Mouse (Mus musculus) intestine, embryonic 14.5 days (tissue): Measurements from ENCODE around the gene Rufy2. TPM values are rescaled to one million over a fixed set of nuclear protein-coding genes. Genes with fewer than 3 reads are reported as not detected.
"Not testable (repeated sequence)": the region's sequence is repeated elsewhere in the genome, so short reads cannot be mapped to it uniquely, and the experiment has no call there.

Source experiments
- ATAC-seq: fragments of 200-750 bp; cut with Nextera tagmentation; replicated peaks from 2 replicates; pipeline ENCODE4 v1.8.0; 2017; ENCODE audit warnings: low read depth, moderate number of reproducible peaks, moderate TSS enrichment, moderate library complexity; ENCODE audit not compliant: low FRiP score, low TSS enrichment
- DNase-seq: peaks from one replicate; pipeline ENCODE4 v3.0.0-alpha.2; 2018; ENCODE audit warnings: low spot score
- H3K27ac ChIP-seq: fragments of 300-500 bp; sonication (generic); 2 replicates; pipeline ENCODE4 v1.5.1; 2014; ENCODE audit warnings: low read depth, mild to moderate bottlenecking, control low read depth
- H3K27me3 ChIP-seq: fragments of 300-500 bp; sonication (generic); replicated peaks from 2 replicates; pipeline ENCODE4 v1.6.1; 2014; ENCODE audit warnings: low read length, control low read depth; ENCODE audit not compliant: control insufficient read depth, insufficient read depth
- H3K36me3 ChIP-seq: fragments of 300-500 bp; sonication (generic); 2 replicates; pipeline ENCODE4 v1.6.1; 2014; ENCODE audit warnings: low read length, control low read depth; ENCODE audit not compliant: control insufficient read depth, insufficient read depth
- H3K4me1 ChIP-seq: fragments of 300-500 bp; sonication (generic); replicated peaks from 2 replicates; pipeline ENCODE4 v1.6.1; 2014; ENCODE audit warnings: low read length, control low read depth, mixed read lengths; ENCODE audit not compliant: control insufficient read depth, insufficient read depth
- H3K4me2 ChIP-seq: fragments of 300-500 bp; sonication (generic); 2 replicates; pipeline ENCODE4 v1.6.1; 2014; ENCODE audit warnings: low read length
- H3K4me3 ChIP-seq: fragments of 300-500 bp; sonication (generic); 2 replicates; pipeline ENCODE4 v1.5.1; 2014; ENCODE audit warnings: low read depth, low read length, control low read depth, mixed read lengths
- H3K9ac ChIP-seq: fragments of 300-500 bp; sonication (generic); 2 replicates; pipeline ENCODE4 v1.6.1; 2014; ENCODE audit warnings: mild to moderate bottlenecking, low read length
- H3K9me3 ChIP-seq: fragments of 300-500 bp; sonication (generic); 2 replicates; pipeline ENCODE4 v1.6.1; 2016; ENCODE audit warnings: low read length, control low read depth; ENCODE audit not compliant: control insufficient read depth
- WGBS: fragments of 180-500 bp; shearing (Covaris S2); extraction: QIAGEN DNeasy Blood & Tissue Kit; methylation state at CpG from one replicate; pipeline ENCODE4 v1.1.7; 2014; 5-methylcytosine and 5-hydroxymethylcytosine counted together
- polyA plus RNA-seq: library from polyadenylated mRNA; unstranded; fragments of >200 nt; fragmentation: Nextera tagmentation; extraction: Ambion mirVana; gene quantifications from 2 replicates; pipeline ENCODE4 v1.2.1, GENCODE M21; 2014

The Rufy2 gene
- polyA plus RNA-seq, 1 experiment from 2014 or later: 20.0 TPM

DNA sequence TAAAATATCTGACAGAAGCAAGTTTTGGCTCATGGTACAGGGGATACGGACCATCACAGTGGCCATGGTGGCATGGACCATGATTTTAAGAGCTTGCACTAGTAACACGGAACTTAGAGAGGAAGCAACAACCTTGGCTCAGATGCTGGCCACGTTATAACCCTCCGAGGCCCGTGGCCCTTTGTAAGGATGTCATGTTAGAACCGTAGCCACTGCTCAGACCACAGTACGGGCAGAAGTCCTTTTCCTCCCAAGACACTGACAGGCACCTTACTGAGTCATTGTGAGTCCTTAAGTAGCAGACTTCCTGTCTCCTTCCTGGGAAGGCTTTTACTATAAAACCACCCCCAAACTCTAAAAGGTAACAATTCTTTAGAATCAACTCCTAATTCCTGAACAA lies 71.2 kb downstream of the Rufy2 start:
- no peaks in the 10 kb centered on the region for H3K9me3 ChIP-seq
- H3K4me1 ChIP-seq: no peaks in the 10 kb centered on the region
- H3K27ac ChIP-seq: no peak overlapping the region
- H3K9ac ChIP-seq: no peak overlapping the region
- no peaks in the 10 kb centered on the region for H3K27me3 ChIP-seq
- WGBS: 66% methylated on average over 7 of the region's 7 CpGs
- ATAC-seq (no peak), DNase-seq (no peak)
- no peak overlapping the region for H3K4me3 ChIP-seq
- H3K36me3 ChIP-seq: no peaks in the 10 kb centered on the region
- no peak overlapping the region for H3K4me2 ChIP-seq

DNA sequence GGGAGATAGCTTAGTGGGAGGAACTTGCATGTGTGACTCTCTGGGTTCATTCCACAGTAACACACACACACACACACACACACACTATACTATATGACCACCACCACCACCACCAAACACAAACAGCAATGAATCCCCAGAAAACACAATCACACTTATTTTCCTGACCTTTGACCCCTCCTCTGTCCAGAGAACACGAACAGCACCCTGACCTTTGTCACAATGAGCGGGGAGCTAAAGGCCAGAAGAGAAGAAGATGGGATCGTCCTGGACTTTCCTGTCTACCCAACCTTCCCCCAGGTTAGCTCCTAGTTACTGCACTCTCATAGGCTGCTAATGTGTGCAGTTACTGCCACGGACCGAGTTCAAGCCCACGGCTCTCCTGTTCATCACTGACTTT lies 72.0 kb downstream of the Rufy2 start:
- no peak overlapping the region for H3K4me3 ChIP-seq
- WGBS: 76% methylated on average over 6 of the region's 6 CpGs
- DNase-seq (no peak), ATAC-seq (no peak)
- no peak overlapping the region for H3K4me2 ChIP-seq
- H3K4me1 ChIP-seq: no peaks in the 10 kb centered on the region
- no peaks in the 10 kb centered on the region for H3K27me3 ChIP-seq
- H3K36me3 ChIP-seq: no peaks in the 10 kb centered on the region
- H3K27ac ChIP-seq: no peak overlapping the region
- no peaks in the 10 kb centered on the region for H3K9me3 ChIP-seq
- H3K9ac ChIP-seq: no peak overlapping the region

DNA sequence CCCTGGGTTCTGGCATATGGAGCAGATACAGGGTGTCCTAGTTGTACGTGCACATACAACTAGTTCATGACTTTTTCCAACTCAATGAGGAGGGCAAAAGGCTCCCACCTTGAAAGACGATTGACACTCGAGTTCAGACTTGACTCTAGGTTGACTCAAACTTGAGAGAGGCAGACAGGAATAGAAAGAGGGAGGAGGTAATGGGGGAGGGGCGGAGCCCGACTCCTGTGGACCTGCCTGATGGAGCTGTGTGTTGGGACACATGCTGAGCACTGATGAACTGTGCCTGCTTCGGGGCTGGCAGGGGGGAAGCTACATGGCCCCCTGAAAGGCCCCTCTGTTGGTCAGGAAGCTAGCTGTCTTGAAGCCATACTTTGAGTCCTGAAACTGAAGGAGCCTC lies 73.0 kb downstream of the Rufy2 start:
- Histone ChIP-seq H3K9me3 (no peaks in the 10 kb centered on the region), H3K4me3 (no peak overlapping the region), H3K36me3 (no peaks in the 10 kb centered on the region), H3K9ac (no peak overlapping the region), H3K27ac (no peak overlapping the region), H3K4me1 (no peaks in the 10 kb centered on the region), H3K27me3 (no peaks in the 10 kb centered on the region), H3K4me2 (no peak overlapping the region)
- WGBS: 55% methylated on average over 6 of the region's 6 CpGs
- ATAC-seq: no peak
- DNase-seq: no peak

DNA sequence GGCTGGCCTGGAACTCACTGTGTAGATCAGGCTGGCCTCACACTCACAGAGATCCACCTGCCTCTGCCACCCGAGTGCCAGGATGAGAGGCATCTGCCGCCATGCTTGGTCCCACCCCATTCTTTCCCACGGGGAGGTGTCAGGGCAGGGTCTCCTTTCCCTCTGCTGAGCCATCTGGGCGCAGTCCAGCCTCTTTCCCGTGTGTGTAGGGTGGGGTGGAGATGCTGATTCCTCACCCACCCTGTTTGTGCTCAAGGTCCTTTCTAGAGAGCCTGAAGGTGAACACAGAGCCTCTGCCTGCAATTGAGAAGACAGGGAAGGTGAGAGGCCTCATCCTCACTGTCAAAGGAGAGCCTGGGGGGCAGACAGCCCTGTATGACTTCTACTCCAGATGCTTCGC lies 74.0 kb downstream of the Rufy2 start:
- not testable (repeated sequence) for H3K9ac ChIP-seq, DNase-seq, H3K27me3 ChIP-seq, H3K27ac ChIP-seq, H3K9me3 ChIP-seq, H3K36me3 ChIP-seq, H3K4me1 ChIP-seq, H3K4me3 ChIP-seq, ATAC-seq, H3K4me2 ChIP-seq
- 88% methylated on average over 6 of the region's 6 CpGs for WGBS

DNA sequence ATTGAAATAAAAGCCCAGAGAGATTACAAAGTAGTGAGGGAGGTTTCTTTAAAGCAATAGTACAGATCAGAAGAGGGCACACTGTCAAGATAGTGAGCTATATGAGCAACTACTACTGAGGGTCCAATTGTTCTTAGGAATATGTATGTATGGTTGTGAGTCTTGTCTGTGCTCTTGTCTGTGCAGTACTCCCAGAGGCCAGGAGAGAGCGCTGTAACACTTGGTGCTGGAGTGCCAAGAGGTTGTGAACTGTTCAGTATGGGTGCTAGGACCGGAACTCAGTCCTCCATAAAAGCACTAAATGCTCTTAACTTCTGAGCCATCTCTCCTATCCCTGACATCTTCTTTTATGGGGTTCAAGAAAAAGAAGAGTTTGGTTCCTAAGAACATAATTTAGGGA lies 74.6 kb downstream of the Rufy2 start:
- 76% methylated on average over 2 of the region's 2 CpGs for WGBS
- no peak overlapping the region for H3K27ac ChIP-seq
- no peaks in the 10 kb centered on the region for H3K9me3 ChIP-seq
- no peak for ATAC-seq
- H3K4me1 ChIP-seq: no peaks in the 10 kb centered on the region
- H3K9ac ChIP-seq: no peak overlapping the region
- H3K36me3 ChIP-seq: no peaks in the 10 kb centered on the region
- H3K4me3 ChIP-seq: no peak overlapping the region
- no peaks in the 10 kb centered on the region for H3K27me3 ChIP-seq
- DNase-seq: no peak
- no peak overlapping the region for H3K4me2 ChIP-seq

DNA sequence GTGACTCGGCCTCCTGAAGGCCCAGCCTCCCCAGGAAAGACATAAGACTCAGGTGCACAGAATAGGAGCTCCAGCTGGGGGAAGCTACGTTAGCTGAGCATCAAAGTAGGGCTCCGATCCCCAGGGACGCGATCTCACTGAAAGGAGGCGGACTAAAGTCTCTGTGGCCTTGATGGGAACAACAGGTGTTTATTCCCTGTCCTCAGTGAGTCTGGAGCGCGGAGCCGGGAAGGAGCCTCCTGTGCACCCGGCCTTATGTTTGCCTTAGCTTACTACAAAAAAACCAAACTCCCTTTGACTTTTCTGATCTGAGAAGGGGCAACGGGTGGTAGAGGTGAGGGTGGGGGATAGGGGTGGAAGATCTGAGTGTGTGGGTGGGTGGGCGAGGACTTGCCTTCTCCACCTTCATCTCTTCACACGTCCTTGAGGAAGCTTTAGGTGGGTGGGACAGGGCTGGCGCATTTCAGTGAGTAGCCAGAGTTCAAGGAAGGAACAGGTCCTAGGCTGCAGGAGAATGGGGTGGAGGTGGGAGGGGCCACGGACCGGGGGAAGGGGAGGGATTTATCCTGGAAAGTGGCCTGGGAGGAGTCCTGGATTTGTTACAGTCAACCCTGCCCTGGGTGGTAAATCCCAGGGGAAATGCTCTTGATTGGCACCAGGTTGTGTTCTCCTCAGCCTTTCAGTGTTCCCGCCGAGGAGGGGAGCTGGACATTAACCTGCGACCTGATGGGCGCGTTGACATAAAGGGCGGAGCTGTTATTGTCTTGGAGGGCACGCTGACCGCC lies 77.1 kb downstream of the Rufy2 start:
- DNase-seq (peak; percentile 53), ATAC-seq (peak; percentile 43)
- no peak overlapping the region for H3K4me3 ChIP-seq

DNA sequence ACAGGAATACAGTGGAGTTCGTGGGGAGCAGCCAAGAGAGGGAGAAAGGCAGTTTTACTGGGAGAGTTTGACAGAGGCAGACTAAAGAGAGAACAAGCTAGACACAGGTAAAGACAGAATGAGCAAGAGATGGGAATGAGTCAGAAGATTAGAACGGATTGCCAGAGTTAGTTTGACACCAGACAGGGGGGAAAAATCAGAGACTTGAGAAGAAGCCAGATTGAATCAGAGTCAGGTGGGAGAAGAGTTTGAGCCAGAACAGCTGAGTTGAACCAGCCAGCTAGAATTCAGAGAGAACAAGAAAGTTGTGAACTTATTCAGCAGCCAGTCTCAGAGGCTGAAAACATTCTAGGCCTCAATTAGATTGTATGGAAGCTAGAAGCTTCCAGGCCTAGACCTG lies 79.8 kb downstream of the Rufy2 start, which contains the start of gene Pbld1:
Gene Pbld1 (plus strand): TSS at position 301 of the 400 bp plus-strand sequence.
- H3K9me3 ChIP-seq: no peaks in the 10 kb centered on the region
- H3K4me1 ChIP-seq: no peaks in the 10 kb centered on the region
- H3K36me3 ChIP-seq: no peaks in the 10 kb centered on the region
- H3K4me3 ChIP-seq: no peak within 1 kb of the TSS
- no peaks in the 10 kb centered on the region for H3K27me3 ChIP-seq
- H3K9ac ChIP-seq: no peak within 1 kb of the TSS
- ATAC-seq: no peak
- H3K27ac ChIP-seq: no peak within 1 kb of the TSS
- DNase-seq: no peak
- H3K4me2 ChIP-seq: no peak within 1 kb of the TSS
- 92% methylated on average over 2 of the region's 2 CpGs for WGBS

More for the DNA sequence above, 77.1 kb downstream of the Rufy2 start:
- no peak overlapping the region for H3K9ac ChIP-seq
- H3K4me1 ChIP-seq: no peaks in the 10 kb centered on the region
- H3K4me2 ChIP-seq: no peak overlapping the region
- no peaks in the 10 kb centered on the region for H3K27me3 ChIP-seq
- no peaks in the 10 kb centered on the region for H3K9me3 ChIP-seq
- H3K27ac ChIP-seq: no peak overlapping the region
- H3K36me3 ChIP-seq: no peaks in the 10 kb centered on the region
- WGBS: 27% methylated on average over 24 of the region's 24 CpGs

DNA sequence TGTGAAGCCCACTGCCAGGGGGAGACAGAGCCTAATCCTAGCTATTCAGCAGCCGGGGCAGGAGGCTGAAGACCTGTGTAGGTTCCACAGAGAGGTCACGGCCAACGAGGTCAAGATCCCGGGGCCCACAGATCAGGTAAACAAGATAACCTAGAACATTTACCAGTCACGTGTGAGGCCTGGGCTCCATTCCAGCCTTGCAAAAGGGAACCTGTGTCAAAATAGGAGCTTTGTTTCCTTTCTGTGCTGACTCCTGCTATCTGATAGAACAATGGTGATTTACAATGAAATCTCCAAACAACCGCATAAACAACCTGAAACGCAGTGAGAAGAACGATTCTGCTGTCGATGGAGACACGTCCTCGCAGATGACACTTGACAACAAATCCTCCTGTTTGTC lies 80.4 kb downstream of the Rufy2 start:
- Histone ChIP-seq H3K4me2 (no peak overlapping the region), H3K27ac (no peak overlapping the region), H3K36me3 (no peaks in the 10 kb centered on the region), H3K9me3 (no peaks in the 10 kb centered on the region), H3K9ac (no peak overlapping the region), H3K4me1 (no peaks in the 10 kb centered on the region), H3K27me3 (no peaks in the 10 kb centered on the region), H3K4me3 (no peak overlapping the region)
- ATAC-seq (no peak), DNase-seq (no peak)
- 55% methylated on average over 11 of the region's 11 CpGs for WGBS

DNA sequence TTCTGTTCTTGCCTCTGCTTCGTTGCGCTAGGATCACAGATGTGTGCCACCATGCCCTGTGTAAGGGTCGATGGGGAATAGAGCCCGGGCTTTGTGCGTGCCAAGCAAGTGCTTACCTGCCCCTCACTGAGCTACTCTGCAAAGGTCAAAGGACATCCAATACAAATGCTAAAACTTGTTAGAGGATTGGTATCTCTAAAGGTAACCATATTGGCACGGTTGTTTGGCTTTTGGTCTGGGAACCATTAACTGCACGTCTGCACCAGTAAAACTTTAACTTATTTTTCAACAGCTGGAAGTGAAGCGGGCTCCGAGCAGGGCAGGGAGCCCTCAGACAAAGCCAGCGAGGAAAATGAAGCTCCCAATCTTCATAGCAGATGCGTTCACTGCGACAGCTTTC lies 81.2 kb downstream of the Rufy2 start:
- ATAC-seq (no peak), DNase-seq (no peak)
- Histone ChIP-seq H3K4me1 (no peaks in the 10 kb centered on the region), H3K9me3 (no peaks in the 10 kb centered on the region), H3K27me3 (no peaks in the 10 kb centered on the region), H3K9ac (no peak overlapping the region), H3K4me2 (no peak overlapping the region), H3K36me3 (no peaks in the 10 kb centered on the region), H3K27ac (no peak overlapping the region), H3K4me3 (no peak overlapping the region)
- WGBS: 67% methylated on average over 12 of the region's 12 CpGs
